Mouse (Mus musculus) neutrophil, adult 5-6 weeks (primary cell): ENCODE data around the gene Nubp2. TPM values are rescaled to one million over a fixed set of nuclear protein-coding genes. Genes with fewer than 3 reads are reported as not detected.

ENCODE experiments used
- ATAC-seq: fragments of 151-379, 151-347 bp; 2 replicates; pipeline ENCODE4 v1.8.0; 2017; ENCODE audit warnings: mild to moderate bottlenecking, moderate TSS enrichment; ENCODE audit not compliant: insufficient number of reproducible peaks, poor library complexity, low FRiP score, severe bottlenecking; ENCODE audit errors: extremely low read depth
- total RNA-seq: library from RNA; stranded (forward); fragments of 200-1000 nt; gene quantifications from 2 replicates; pipeline ENCODE4 v1.2.3, GENCODE M21; 2017

Nubp2 gene
- total RNA-seq, 1 experiment from 2014 or later = 26.3 TPM

DNA sequence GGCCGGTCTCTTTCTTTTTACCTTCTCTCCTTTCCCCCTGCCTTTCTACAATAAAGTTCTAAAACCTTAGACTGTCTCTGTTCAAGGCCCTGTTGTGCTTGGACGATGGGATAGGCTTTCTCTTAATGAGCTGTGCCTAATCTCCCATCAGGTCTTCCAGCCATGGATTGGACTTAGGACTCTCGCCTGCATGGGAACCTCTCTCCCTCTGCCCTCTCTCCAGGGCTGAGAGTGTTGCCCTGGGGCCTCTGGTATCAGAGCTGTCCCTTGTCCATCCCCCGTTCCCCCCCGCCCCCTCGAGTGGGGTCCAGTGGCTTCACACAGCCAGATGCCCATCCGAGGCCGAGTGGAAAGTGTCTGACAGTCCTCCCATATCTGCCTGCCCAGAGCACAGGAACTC lies 11.2 kb downstream of the Nubp2 start:
- ATAC-seq = no peak

GRCm38 (mm10) chr17:24874405-24874745 lies 11.8 kb downstream of the Nubp2 start:
- ATAC-seq = no peak

GRCm38 (mm10) chr17:24873695-24874404 lies 12.3 kb downstream of the Nubp2 start:
- ATAC-seq = no peak

GRCm38 (mm10) chr17:24867914-24868313 lies 18.2 kb downstream of the Nubp2 start:
- ATAC-seq = no peak

GRCm38 (mm10) chr17:24865776-24866175 lies 20.4 kb downstream of the Nubp2 start, which contains the start of gene Igfals:
Igfals (plus strand) TSS chr17:24865997.
- ATAC-seq = no peak

GRCm38 (mm10) chr17:24861785-24862184 lies 24.4 kb downstream of the Nubp2 start:
- ATAC-seq = no peak

GRCm38 (mm10) chr17:24860076-24860475 lies 26.1 kb downstream of the Nubp2 start:
- ATAC-seq = no peak

- no peak for ATAC-seq
Observed at GRCm38 (mm10) chr17:24858967-24859366, 27.2 kb downstream of the Nubp2 start.

- no peak for ATAC-seq
Observed at GRCm38 (mm10) chr17:24857831-24858470, 28.2 kb downstream of the Nubp2 start.

DNA sequence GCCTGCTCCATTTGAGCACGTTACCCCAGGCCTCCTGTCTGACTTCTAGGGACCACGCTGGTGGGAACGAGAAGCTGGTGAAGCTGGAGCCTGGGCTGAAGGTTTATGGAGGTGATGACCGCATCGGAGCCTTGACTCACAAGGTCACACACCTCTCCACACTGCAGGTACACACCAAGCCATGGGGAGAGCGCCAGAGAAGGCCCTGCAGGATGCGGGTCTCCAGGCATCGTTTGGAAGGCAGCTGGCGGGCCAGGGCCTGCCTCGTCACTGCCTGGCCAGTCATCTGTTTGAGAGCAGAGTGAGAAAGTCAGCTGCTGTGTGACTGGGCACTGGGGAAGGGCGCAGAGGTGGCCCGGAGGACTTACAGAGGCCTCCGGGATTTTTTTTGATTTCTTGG lies 29.6 kb downstream of the Nubp2 start:
- ATAC-seq = no peak

DNA sequence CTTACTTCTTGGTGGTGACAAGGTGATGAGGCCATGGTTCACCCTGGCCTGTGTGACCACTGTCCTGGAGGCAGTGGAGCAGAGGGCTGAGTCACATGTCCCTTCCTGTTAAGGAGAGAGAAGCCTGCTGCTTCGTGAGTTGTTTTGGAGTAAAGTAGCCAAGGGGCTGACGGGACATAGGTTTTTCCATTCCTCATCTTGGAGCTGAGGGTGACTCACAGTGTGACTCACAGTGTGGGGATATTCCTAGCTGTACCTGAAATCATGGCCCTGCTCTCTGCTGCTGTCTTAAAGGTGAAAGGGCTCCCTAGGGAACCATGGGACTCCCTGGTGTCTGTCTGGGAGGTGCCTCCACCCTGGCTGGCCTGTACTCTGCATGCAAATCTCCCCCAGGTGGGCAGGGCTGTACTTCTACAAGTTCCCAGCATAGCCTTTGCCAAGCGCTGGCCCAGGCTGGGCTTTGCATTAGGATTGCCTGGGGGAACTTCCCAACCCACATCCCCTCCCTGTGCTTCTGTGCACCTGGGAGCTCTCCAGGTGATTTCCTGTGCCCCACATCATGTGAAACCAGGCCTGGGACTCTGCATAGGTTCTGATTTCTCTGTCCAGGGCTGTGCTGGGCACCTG lies 30.2 kb downstream of the Nubp2 start:
- no peak for ATAC-seq

GRCm38 (mm10) chr17:24851381-24852125 lies 34.6 kb downstream of the Nubp2 start:
- ATAC-seq = no peak

- ATAC-seq = no peak
Observed at GRCm38 (mm10) chr17:24850773-24851127, 35.4 kb downstream of the Nubp2 start.

- peak; percentile 95 for ATAC-seq
Observed at GRCm38 (mm10) chr17:24850065-24850772, 35.9 kb downstream of the Nubp2 start, which contains the start of gene Fahd1. Fahd1 (minus strand) TSS chr17:24850364.

- ATAC-seq = no peak; the same call in 1 of the 2 replicates
Observed at GRCm38 (mm10) chr17:24849733-24850064, 36.5 kb downstream of the Nubp2 start.

DNA sequence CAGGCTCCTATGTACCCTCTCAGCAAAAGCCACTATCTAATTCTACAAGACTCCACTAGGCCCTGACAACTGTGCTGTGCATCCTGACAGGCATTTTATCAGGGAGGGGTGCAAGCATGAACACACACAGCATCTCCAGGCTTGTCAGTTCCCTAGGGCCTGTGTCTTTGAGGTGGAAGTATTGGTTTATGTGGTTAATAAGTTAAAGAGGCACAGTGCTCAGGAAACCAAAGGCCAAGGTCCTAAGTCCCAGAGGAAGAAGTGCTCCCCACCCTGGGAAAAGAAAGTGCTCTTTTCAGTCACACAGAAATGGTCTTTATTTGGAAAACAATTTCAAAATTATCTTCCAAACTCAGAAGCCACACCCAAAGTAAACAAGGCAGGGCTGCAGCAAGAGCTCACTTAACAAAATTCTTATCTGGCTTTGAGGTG lies 37.5 kb downstream of the Nubp2 start:
- ATAC-seq = no peak

GRCm38 (mm10) chr17:24847386-24847785 lies 38.8 kb downstream of the Nubp2 start:
- ATAC-seq = no peak

GRCm38 (mm10) chr17:24844525-24844924 lies 41.6 kb downstream of the Nubp2 start:
- ATAC-seq = no peak

GRCm38 (mm10) chr17:24842631-24843030 lies 43.5 kb downstream of the Nubp2 start:
- no peak for ATAC-seq
